Mouse (Mus musculus): ENCODE measurements around the gene Gm14692.
"Not testable (repeated sequence)": the region's sequence is repeated elsewhere in the genome, so short reads cannot be mapped to it uniquely, and the experiment has no call there.

Gm14692 gene

DNA sequence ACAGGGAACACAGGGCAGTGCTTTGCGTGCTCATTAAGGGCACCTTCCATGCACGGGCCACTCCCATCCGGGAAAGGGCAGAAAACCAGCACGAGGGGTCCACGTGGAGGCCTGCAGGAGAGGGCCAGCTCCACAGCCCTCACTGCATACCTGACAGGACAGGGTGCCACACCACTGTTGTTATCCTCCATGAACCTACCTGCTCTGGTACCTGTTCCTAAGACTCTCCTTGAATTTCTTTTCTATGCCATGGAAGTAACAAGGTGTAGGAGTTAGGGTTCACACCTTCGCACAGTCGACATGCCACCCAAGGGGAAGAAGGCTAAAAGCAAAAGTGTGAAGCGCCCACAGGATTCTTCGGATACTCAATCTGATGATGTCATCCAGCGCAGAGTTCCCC is at the start of gene Gm14692:
Gm14692 (plus strand) TSS at position 301 of the 400 bp plus-strand sequence.
- in situ Hi-C loops (cut with MboI, MseI): not testable (repeated sequence)

GRCm38 (mm10) chrX:67693462-67693861 is 2.0 kb upstream of the Gm14692 start, which contains the start of gene Gm1140:
Gm1140 (minus strand) TSS chrX:67693562.
- in situ Hi-C loops (cut with MboI, MseI): not testable (repeated sequence)

Measured in T-helper 1 cell (primary cell).